Mouse (Mus musculus) stomach, embryonic 14.5 days (tissue): ENCODE results near the gene Tmem221. TPM values are rescaled to one million over a fixed set of nuclear protein-coding genes. Genes with fewer than 3 reads are reported as not detected.

Source experiments
- ATAC-seq: fragments of 200-750 bp; cut with Nextera tagmentation; 2 replicates; pipeline ENCODE4 v1.8.0; 2017; ENCODE audit warnings: low read depth, moderate TSS enrichment; ENCODE audit not compliant: insufficient number of reproducible peaks, insufficient read depth, low FRiP score
- H3K27ac ChIP-seq: fragments of 300-500 bp; sonication (generic); 2 replicates; pipeline ENCODE4 v1.5.1; 2014; ENCODE audit warnings: mild to moderate bottlenecking, low read length, moderate library complexity, mixed read lengths
- H3K27me3 ChIP-seq: fragments of 300-500 bp; sonication (generic); 2 replicates; pipeline ENCODE4 v1.6.1; 2014; ENCODE audit warnings: low read length, control low read depth, mixed read lengths; ENCODE audit not compliant: control insufficient read depth, insufficient read depth
- H3K36me3 ChIP-seq: fragments of 300-500 bp; sonication (generic); 2 replicates; pipeline ENCODE4 v1.6.1; 2014; ENCODE audit warnings: mild to moderate bottlenecking, control low read depth, low read length, moderate library complexity, mixed read lengths; ENCODE audit not compliant: control insufficient read depth, insufficient read depth
- H3K4me1 ChIP-seq: fragments of 300-500 bp; sonication (generic); 2 replicates; pipeline ENCODE4 v1.6.1; 2014; ENCODE audit warnings: low read length, control low read depth, mixed read lengths; ENCODE audit not compliant: control insufficient read depth, insufficient read depth
- H3K4me2 ChIP-seq: fragments of 300-500 bp; sonication (generic); replicated peaks from 2 replicates; pipeline ENCODE4 v1.6.1; 2014; ENCODE audit warnings: low read depth, low read length, control low read depth
- H3K4me3 ChIP-seq: fragments of 300-500 bp; sonication (generic); 2 replicates; pipeline ENCODE4 v1.5.1; 2014; ENCODE audit warnings: low read depth, low read length, control low read depth
- H3K9ac ChIP-seq: fragments of 300-500 bp; sonication (generic); replicated peaks from 2 replicates; pipeline ENCODE4 v1.6.1; 2014; ENCODE audit warnings: low read depth, mild to moderate bottlenecking, control low read depth, low read length, moderate library complexity, mixed read lengths
- H3K9me3 ChIP-seq: fragments of 300-500 bp; sonication (generic); 2 replicates; pipeline ENCODE4 v1.6.1; 2016; ENCODE audit warnings: low read depth, low read length, control low read depth; ENCODE audit not compliant: control insufficient read depth
- WGBS: fragments of 180-500 bp; shearing (Covaris S2); extraction: QIAGEN DNeasy Blood & Tissue Kit; methylation state at CpG from one replicate; pipeline ENCODE4 v1.1.7; 2014; 5-methylcytosine and 5-hydroxymethylcytosine counted together
- polyA plus RNA-seq: library from polyadenylated mRNA; unstranded; fragments of >200 nt; fragmentation: Nextera tagmentation; extraction: Ambion mirVana; gene quantifications from 2 replicates; pipeline ENCODE4 v1.2.1, GENCODE M21; 2014

The Tmem221 gene
- polyA plus RNA-seq, 1 experiment from 2014 or later: 1.4 TPM

GRCm38 (mm10) chr8:71554001-71554400, 4.7 kb downstream of the Tmem221 start:
- peaks cover 16% of the 10 kb centered on the region for H3K27me3 ChIP-seq
- H3K4me3 ChIP-seq: no peak overlapping the region
- no peak overlapping the region for H3K27ac ChIP-seq
- H3K4me2 ChIP-seq: no peak overlapping the region
- H3K4me1 ChIP-seq: 0 out of 2 replicates have a peak, but pooled peaks cover 3% of the 10 kb centered on the region
- no peak for ATAC-seq
- no peaks in the 10 kb centered on the region for H3K36me3 ChIP-seq
- H3K9me3 ChIP-seq: no peaks in the 10 kb centered on the region
- WGBS: 62% methylated on average over 6 of the region's 6 CpGs
- no peak overlapping the region for H3K9ac ChIP-seq

DNA sequence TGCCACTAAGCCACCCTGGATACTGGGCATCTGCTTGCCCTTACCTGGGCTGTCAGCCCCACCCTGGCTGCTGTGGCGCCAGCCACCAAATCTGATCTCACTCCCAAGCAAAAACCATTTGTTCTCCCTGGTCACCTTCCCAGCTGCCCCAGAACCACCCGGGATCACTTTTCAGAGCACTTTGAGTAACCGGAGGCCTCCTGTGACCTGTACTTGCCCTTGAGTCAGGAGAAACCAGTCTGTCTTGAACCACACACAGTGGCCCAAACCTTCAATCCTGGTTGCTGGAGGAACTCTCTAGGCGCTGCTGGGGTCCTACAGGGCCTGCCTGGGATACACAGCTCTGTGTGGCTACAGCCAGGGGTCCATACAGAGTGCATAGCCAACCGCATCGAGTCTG, 5.9 kb downstream of the Tmem221 start:
- H3K4me3 ChIP-seq: no peak overlapping the region
- H3K27me3 ChIP-seq: peaks cover 9% of the 10 kb centered on the region
- H3K36me3 ChIP-seq: 0 out of 2 replicates have a peak, but pooled peaks cover 4% of the 10 kb centered on the region
- no peaks in the 10 kb centered on the region for H3K9me3 ChIP-seq
- H3K9ac ChIP-seq: no peak overlapping the region
- 37% methylated on average over 6 of the region's 6 CpGs for WGBS
- peak overlapping the region; percentile 44; the same call in 1 of the 2 replicates for H3K27ac ChIP-seq
- H3K4me1 ChIP-seq: 0 out of 2 replicates have a peak, but pooled peaks cover 3% of the 10 kb centered on the region
- no peak overlapping the region for H3K4me2 ChIP-seq
- ATAC-seq: no peak

DNA sequence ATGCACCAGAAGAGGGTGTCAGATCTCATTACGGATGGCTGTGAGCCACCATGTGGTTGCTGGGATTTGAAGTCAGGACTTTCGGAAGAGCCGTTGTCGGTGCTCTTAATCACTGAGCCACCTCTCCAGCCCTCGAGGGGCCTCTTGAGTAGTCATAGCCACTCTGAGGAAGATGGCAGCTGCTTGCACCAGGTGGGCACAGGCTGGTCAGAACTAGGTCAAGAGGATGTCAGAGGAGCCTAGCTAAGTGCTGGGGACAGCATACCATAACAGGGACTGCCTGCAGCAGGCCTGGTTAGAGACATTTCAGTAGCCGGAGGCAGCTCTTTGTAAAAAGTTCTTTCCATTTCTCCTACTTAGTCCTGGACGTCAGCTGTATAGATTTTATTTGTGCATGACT, 7.9 kb downstream of the Tmem221 start:
- 68% methylated on average over 7 of the region's 7 CpGs for WGBS
- Histone ChIP-seq H3K9me3 (no peaks in the 10 kb centered on the region), H3K27ac (no peak overlapping the region), H3K4me3 (no peak overlapping the region), H3K27me3 (no peaks in the 10 kb centered on the region), H3K9ac (no peak overlapping the region), H3K36me3 (peaks cover 8% of the 10 kb centered on the region; the same call in 1 of the 2 replicates), H3K4me2 (no peak overlapping the region), H3K4me1 (0 out of 2 replicates have a peak, but pooled peaks cover 3% of the 10 kb centered on the region)
- ATAC-seq: no peak

- Histone ChIP-seq H3K36me3 (peaks cover 15% of the 10 kb centered on the region; the same call in 1 of the 2 replicates), H3K9ac (no peak overlapping the region), H3K27me3 (no peaks in the 10 kb centered on the region), H3K4me2 (no peak overlapping the region), H3K27ac (no peak overlapping the region), H3K4me1 (peaks cover 7% of the 10 kb centered on the region), H3K9me3 (no peaks in the 10 kb centered on the region), H3K4me3 (no peak overlapping the region)
- no peak for ATAC-seq
- 89% methylated on average over 7 of the region's 7 CpGs for WGBS
Observed at GRCm38 (mm10) chr8:71547590-71547989, 11.1 kb downstream of the Tmem221 start.

GRCm38 (mm10) chr8:71545053-71545452, 13.6 kb downstream of the Tmem221 start:
- Histone ChIP-seq H3K9ac (no peak overlapping the region), H3K27ac (no peak overlapping the region), H3K36me3 (peaks cover 15% of the 10 kb centered on the region; the same call in 1 of the 2 replicates), H3K9me3 (no peaks in the 10 kb centered on the region), H3K4me2 (no peak overlapping the region), H3K27me3 (no peaks in the 10 kb centered on the region), H3K4me1 (peaks cover 7% of the 10 kb centered on the region), H3K4me3 (no peak overlapping the region)
- WGBS: 91% methylated on average over 11 of the region's 11 CpGs
- no peak for ATAC-seq

DNA sequence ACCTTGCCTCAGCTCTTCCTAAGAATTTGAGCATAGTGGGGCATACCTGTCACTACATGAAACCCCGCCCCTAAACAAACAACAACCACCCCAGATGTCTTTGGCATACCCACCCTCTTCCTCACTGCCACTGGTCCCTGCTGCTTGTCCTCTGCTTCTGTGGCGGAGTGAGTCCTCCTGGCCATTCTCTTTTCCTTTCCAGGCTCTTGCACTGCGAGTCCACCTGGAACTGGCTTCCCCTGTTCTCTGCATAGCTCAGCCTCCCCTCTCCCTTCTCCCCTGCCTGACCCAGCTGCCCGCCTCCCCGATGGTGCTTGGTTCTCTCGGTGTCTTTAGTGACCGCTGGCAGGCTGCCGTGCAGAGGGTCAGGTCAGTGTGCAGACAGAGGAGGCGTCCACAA, 14.9 kb downstream of the Tmem221 start:
- no peak for ATAC-seq
- no peaks in the 10 kb centered on the region for H3K27me3 ChIP-seq
- peak overlapping the region; percentile 69; the same call in 1 of the 2 replicates for H3K9ac ChIP-seq
- H3K4me2 ChIP-seq: peak overlapping the region; percentile 84
- peaks cover 7% of the 10 kb centered on the region for H3K4me1 ChIP-seq
- 74% methylated on average over 9 of the region's 9 CpGs for WGBS
- H3K36me3 ChIP-seq: peaks cover 15% of the 10 kb centered on the region; the same call in 1 of the 2 replicates
- no peaks in the 10 kb centered on the region for H3K9me3 ChIP-seq
- H3K27ac ChIP-seq: no peak overlapping the region
- H3K4me3 ChIP-seq: peak overlapping the region; percentile 78

GRCm38 (mm10) chr8:71542632-71543343, 15.9 kb downstream of the Tmem221 start, which contains the start of gene Mvb12a:
Gene Mvb12a, plus strand, starts transcription at chr8:71542922.
- H3K27ac ChIP-seq: peak within 1 kb of the TSS; percentile 30; the same call in 1 of the 2 replicates
- ATAC-seq: peak; percentile 92
- WGBS: under 1% methylated on average over 55 of the region's 55 CpGs

DNA sequence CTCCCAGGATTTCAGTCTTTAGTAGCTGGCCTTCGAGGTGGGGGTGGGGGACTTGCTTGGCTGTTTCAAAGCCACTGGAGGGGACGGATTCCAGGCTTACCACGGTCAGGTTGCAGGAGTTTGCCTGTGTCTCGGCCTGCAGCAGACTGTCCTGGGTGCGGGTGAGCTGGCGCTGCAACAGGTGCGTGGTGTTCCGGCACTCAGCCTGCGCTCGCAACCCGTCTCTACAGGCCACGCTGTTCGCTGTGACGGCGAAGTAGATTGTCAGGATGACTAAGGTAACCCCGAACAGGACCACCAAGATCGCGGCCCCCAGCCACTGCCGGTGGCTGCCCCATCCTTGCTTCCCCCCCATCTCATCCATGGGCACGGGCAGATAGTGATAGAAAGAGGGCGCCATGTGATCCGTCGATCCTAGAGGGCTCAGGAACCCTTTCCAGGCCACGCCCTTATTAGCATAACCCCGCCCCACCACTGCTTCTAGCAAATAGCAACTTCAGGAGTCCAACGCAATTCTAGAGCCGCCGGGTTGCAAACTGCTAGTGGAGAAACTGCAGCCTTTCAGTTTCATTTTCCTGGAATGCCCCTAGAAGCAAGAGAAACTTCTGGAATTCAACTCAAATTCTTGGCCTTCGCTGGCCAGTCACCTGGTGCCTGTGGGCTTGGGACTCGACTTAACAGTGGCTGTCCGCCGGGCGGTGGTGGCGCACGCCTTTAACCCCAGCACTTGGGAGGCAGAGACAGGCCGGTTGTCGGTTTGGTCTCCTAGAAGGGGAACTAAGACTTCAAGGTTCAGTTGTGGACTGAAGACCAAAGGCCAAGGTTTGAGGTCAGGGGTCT, 21.4 kb downstream of the Tmem221 start, which contains the start of gene Bst2:
Bst2 (minus strand) TSS at position 429 of the 840 bp plus-strand sequence.
- 2% methylated on average over 37 of the region's 37 CpGs for WGBS
- peak within 1 kb of the TSS; percentile 34 for H3K4me3 ChIP-seq
- H3K4me1 ChIP-seq: no peaks in the 10 kb centered on the region
- no peaks in the 10 kb centered on the region for H3K36me3 ChIP-seq
- no peaks in the 10 kb centered on the region for H3K27me3 ChIP-seq
- H3K9me3 ChIP-seq: no peaks in the 10 kb centered on the region
- peak; percentile 80 for ATAC-seq
- peak within 1 kb of the TSS; percentile 56 for H3K4me2 ChIP-seq
- H3K27ac ChIP-seq: peak within 1 kb of the TSS; percentile 17; the same call in 1 of the 2 replicates
- H3K9ac ChIP-seq: peak within 1 kb of the TSS; percentile 26; the same call in 1 of the 2 replicates

More at GRCm38 (mm10) chr8:71542632-71543343, 15.9 kb downstream of the Tmem221 start, which contains the start of gene Mvb12a:
- Histone ChIP-seq H3K9ac (peak within 1 kb of the TSS; percentile 69), H3K27me3 (no peaks in the 10 kb centered on the region), H3K4me1 (peaks cover 7% of the 10 kb centered on the region), H3K4me3 (peak within 1 kb of the TSS; percentile 78), H3K4me2 (peak within 1 kb of the TSS; percentile 84), H3K36me3 (peaks cover 11% of the 10 kb centered on the region; the same call in 1 of the 2 replicates), H3K9me3 (no peaks in the 10 kb centered on the region)
